8 mouse cellular contexts compared by ENCODE assay signal in genomic region chr4:108460156-108460923, GRCm38 (mm10). TPM values are rescaled to one million over a fixed set of nuclear protein-coding genes. Genes with fewer than 3 reads are reported as not detected.
DNase-seq lines count a peak whose midpoint lies in the region; ATAC-seq and TF ChIP-seq lines count a peak whose summit lies in the region.

No protein-coding gene starts in this region.

- peaks cover 20% of the 10 kb centered on the region for H3K4me1 ChIP-seq in hindbrain, embryonic 10.5 days (replicated peaks)
- H3K4me1 ChIP-seq in lung, postnatal 0 days (ENCODE audit: insufficient read depth, low read depth, low read length): no peaks in the 10 kb centered on the region; the same call in 1 of the 2 replicates

- H3K4me2 ChIP-seq in lung, postnatal 0 days (replicated peaks; ENCODE audit: low read depth, low read length): peak overlapping the region; percentile 90

- no peaks in the 10 kb centered on the region for H3K27me3 ChIP-seq in hindbrain, embryonic 10.5 days (ENCODE audit: insufficient read depth, poor library complexity, severe bottlenecking)
- H3K27me3 ChIP-seq in lung, postnatal 0 days (replicated peaks; ENCODE audit: insufficient read depth, low read length): no peaks in the 10 kb centered on the region

- peaks cover 16% of the 10 kb centered on the region for H3K36me3 ChIP-seq in hindbrain, embryonic 10.5 days
- H3K36me3 ChIP-seq in lung, postnatal 0 days (ENCODE audit: insufficient read depth, low read length): no peaks in the 10 kb centered on the region

- H3K9ac ChIP-seq in lung, postnatal 0 days (replicated peaks; ENCODE audit: low read depth): peak overlapping the region; percentile 84

- peak; percentile 49 for ATAC-seq in frontal cortex, adult (ENCODE audit: low TSS enrichment)
- peak; percentile 52 for ATAC-seq in lung, postnatal 0 days

- peak; percentile 76 for DNase-seq in Muller cell, postnatal 12 days (ENCODE audit: inconsistent ontology term)
- DNase-seq in cerebellum, adult 8-10 months: peak; percentile 63
- peak; percentile 64 for DNase-seq in hindbrain, embryonic 10.5 days (ENCODE audit: low spot score)
- peak; percentile 46 to 58 for DNase-seq in layer of hippocampus, postnatal 10 days (ENCODE audit: low spot score in 2 of 2)
- peak; percentile 79 for DNase-seq in lung, postnatal 0 days (ENCODE audit: low spot score)
- peak; percentile 29 for DNase-seq in ovary, postnatal 10 days (ENCODE audit: low spot score)
- DNase-seq in thymus, postnatal 10 days (ENCODE audit: low spot score in 2 of 2): peak; percentile 78 to 79

- no peak for TF ChIP-seq EP300 in lung, postnatal 0 days (IDR thresholded peaks at IDR 0.05)

- H3K27ac ChIP-seq in hindbrain, embryonic 10.5 days: peak overlapping the region; percentile 99
- H3K27ac ChIP-seq in lung, postnatal 0 days (ENCODE audit: low read length): peak overlapping the region; percentile 96

- H3K9me3 ChIP-seq in hindbrain, embryonic 10.5 days: 0 out of 2 replicates have a peak, but pooled peaks cover 3% of the 10 kb centered on the region
- H3K9me3 ChIP-seq in lung, postnatal 0 days (ENCODE audit: low read length): no peaks in the 10 kb centered on the region

- WGBS in hindbrain, embryonic 10.5 days: under 1% methylated on average over 58 of the region's 59 CpGs
- under 1% methylated on average over 27 of the region's 59 CpGs for WGBS in lung, postnatal 0 days

- peak; percentile 29 for TF ChIP-seq CTCF in lung, postnatal 0 days (IDR thresholded peaks at IDR 0.05)

- H3K4me3 ChIP-seq in hindbrain, embryonic 10.5 days: peak overlapping the region; percentile 79
- H3K4me3 ChIP-seq in lung, postnatal 0 days (ENCODE audit: low read depth, low read length): peak overlapping the region; percentile 97

RNA-seq across cellular contexts. Expression of gene Tut4, which starts 1.1 kb away (rescaled TPM):
- 62.4 and 81.0 TPM in 2 replicates for polyA plus RNA-seq in hindbrain, embryonic 10.5 days (2016; fragmentation: Nextera tagmentation; extraction: Ambion mirVana)
- total RNA-seq in layer of hippocampus, postnatal 10 days (2021): 10 to 100 TPM; 47.1 to 50.1 TPM
- polyA plus RNA-seq in lung, postnatal 0 days (2015; fragmentation: Nextera tagmentation; extraction: Ambion mirVana): 40.5 and 43.0 TPM in 2 replicates

RNA-seq across cellular contexts. Expression of gene Gpx7, which starts 53.6 kb away (rescaled TPM):
- polyA plus RNA-seq in hindbrain, embryonic 10.5 days (2016; fragmentation: Nextera tagmentation; extraction: Ambion mirVana): 45.9 and 56.0 TPM in 2 replicates
- 10 to 100 TPM; 10.3 to 12.1 TPM for total RNA-seq in layer of hippocampus, postnatal 10 days (2021)
- 68.5 and 70.3 TPM in 2 replicates for polyA plus RNA-seq in lung, postnatal 0 days (2015; fragmentation: Nextera tagmentation; extraction: Ambion mirVana)

Comparison
In these comparisons a context has a peak if more than half of its experiments do, and no peak if none do; other contexts are left out.
1. Peak in every context shown above with its lines: DNase-seq, ATAC-seq, H3K4me3 ChIP-seq and H3K27ac ChIP-seq.
2. DNase-seq: peak in every context shown above with its lines; median percentile 79 in lung, postnatal 0 days; 78 in thymus, postnatal 10 days; 76 in Muller cell, postnatal 12 days; 64 in hindbrain, embryonic 10.5 days; 63 in cerebellum, adult 8-10 months; 52 in layer of hippocampus, postnatal 10 days; 29 in ovary, postnatal 10 days.